Mouse (Mus musculus) cerebellum, adult 2 months (tissue): ENCODE data around the gene Atf7ip. TPM values are rescaled to one million over a fixed set of nuclear protein-coding genes. Genes with fewer than 3 reads are reported as not detected.

Source experiments
- DNase-seq, 2 experiments: peaks; one replicate each; pipeline ENCODE4 v3.0.0; 2021
- H3K27ac ChIP-seq: fragments of 200-500 bp; 2 replicates; pipeline ENCODE4 v1.5.1; 2012; ENCODE audit warnings: low read length, control low read depth, inconsistent platforms; ENCODE audit not compliant: insufficient read depth
- H3K27me3 ChIP-seq: fragments of 200-500 bp; 2 replicates; pipeline ENCODE4 v1.6.1; 2012; ENCODE audit warnings: inconsistent platforms, mild to moderate bottlenecking, low read length, moderate library complexity; ENCODE audit not compliant: control insufficient read depth, insufficient read depth
- H3K4me1 ChIP-seq: fragments of 200-500 bp; 2 replicates; pipeline ENCODE4 v1.6.1; 2011; ENCODE audit warnings: low read length; ENCODE audit not compliant: control insufficient read depth, insufficient read depth
- H3K4me3 ChIP-seq: fragments of 200-500 bp; replicated peaks from 2 replicates; pipeline ENCODE3; 2011; ENCODE audit warnings: mild to moderate bottlenecking, low read depth, low read length, control low read depth; ENCODE audit not compliant: insufficient read depth
- CTCF ChIP-seq: fragments of 200-500 bp; IDR thresholded peaks from 2 replicates; pipeline ENCODE4 v1.5.1; 2011; ENCODE audit warnings: low read depth, mild to moderate bottlenecking, control low read depth, low read length, moderate library complexity, borderline replicate concordance; ENCODE audit not compliant: insufficient read depth
- POLR2A ChIP-seq: fragments of 200-500 bp; IDR thresholded peaks from 2 replicates; pipeline ENCODE4 v1.6.1; 2011; ENCODE audit warnings: low read length, control low read depth, borderline replicate concordance; ENCODE audit not compliant: insufficient read depth
- WGBS: fragments of 180-500 bp; shearing (Covaris S2); methylation state at CpG from one replicate; pipeline ENCODE4 v1.1.7; 2018; 5-methylcytosine and 5-hydroxymethylcytosine counted together
- polyA plus RNA-seq: library from polyadenylated mRNA; depleted of rRNA; stranded (reverse); fragments of >200 nt; gene quantifications from 2 replicates; pipeline ENCODE4 v1.2.3, GENCODE M21; 2012

Gene Atf7ip
- polyA plus RNA-seq, 1 experiment = 83.0 TPM

DNA sequence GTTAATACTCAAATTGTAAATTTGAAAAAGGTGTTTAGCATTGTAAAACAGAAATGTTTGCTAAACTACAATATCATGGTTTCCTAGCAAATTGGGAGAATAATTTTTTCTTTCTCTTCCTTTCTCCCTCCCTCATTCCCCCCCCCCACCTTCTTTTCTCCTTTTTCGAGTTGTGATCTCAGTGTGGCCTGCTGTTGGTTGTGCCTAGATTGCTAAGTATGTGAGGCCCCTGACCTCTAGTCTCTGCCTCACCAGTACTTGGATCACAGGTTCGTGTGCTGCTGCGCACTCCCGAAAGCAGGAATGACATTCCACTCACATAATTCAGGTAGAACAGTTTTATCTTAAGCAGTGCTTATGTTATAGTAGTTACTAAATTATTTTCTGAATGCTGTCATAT is 27.8 kb downstream of the Atf7ip start:
- H3K4me3 ChIP-seq = peak overlapping the region; percentile 51

DNA sequence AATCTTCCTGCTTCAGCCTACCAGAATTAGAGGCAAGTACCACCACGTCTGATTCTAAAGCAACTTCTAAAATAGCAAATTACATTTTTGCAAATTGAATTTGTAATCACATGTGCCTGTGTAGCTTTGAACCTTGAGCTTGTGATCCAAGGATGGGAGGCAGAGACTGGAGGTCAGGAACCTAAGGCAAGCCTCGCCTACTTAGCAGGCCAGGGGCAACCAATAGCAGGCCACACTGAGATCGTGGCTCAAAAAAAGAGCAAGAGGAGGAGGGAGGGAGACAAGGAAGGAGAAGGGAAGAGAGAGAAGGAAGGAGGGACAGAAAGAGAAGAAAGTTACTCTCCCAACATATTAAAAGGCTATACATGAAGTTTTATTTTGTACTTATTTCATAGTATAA is 28.5 kb downstream of the Atf7ip start:
- no peaks in the 10 kb centered on the region for H3K27me3 ChIP-seq
- 37% methylated on average over 3 of the region's 3 CpGs for WGBS
- H3K4me3 ChIP-seq = no peak overlapping the region
- no peak for DNase-seq
- TF ChIP-seq POLR2A (no peak), CTCF (no peak)
- H3K27ac ChIP-seq = peak overlapping the region; percentile 63; the same call in 1 of the 2 replicates
- H3K4me1 ChIP-seq = peaks cover 7% of the 10 kb centered on the region; the same call in 1 of the 2 replicates

More for the DNA sequence above, 27.8 kb downstream of the Atf7ip start:
- no peak for TF ChIP-seq CTCF
- TF ChIP-seq POLR2A = no peak
- DNase-seq = no peak
- Histone ChIP-seq H3K27me3 (no peaks in the 10 kb centered on the region), H3K4me1 (peaks cover 7% of the 10 kb centered on the region; the same call in 1 of the 2 replicates), H3K27ac (peak overlapping the region; percentile 80)
- WGBS = 33% methylated on average over 4 of the region's 4 CpGs

GRCm38 (mm10) chr6:136535176-136535575 is 29.2 kb downstream of the Atf7ip start:
- Histone ChIP-seq H3K27ac (peak overlapping the region; percentile 77; the same call in 1 of the 2 replicates), H3K4me1 (peaks cover 7% of the 10 kb centered on the region; the same call in 1 of the 2 replicates), H3K27me3 (no peaks in the 10 kb centered on the region), H3K4me3 (peak overlapping the region; percentile 53)
- peak in 1 of 2 experiments; percentile 51 for DNase-seq
- TF ChIP-seq POLR2A (no peak), CTCF (no peak)
- WGBS = 11% methylated on average over 5 of the region's 5 CpGs

- Histone ChIP-seq H3K27me3 (no peaks in the 10 kb centered on the region), H3K4me3 (peak overlapping the region; percentile 38), H3K4me1 (peaks cover 7% of the 10 kb centered on the region; the same call in 1 of the 2 replicates), H3K27ac (peak overlapping the region; percentile 62)
- WGBS = 5% methylated on average over 5 of the region's 5 CpGs
- DNase-seq = peak in 1 of 2 experiments; percentile 47
- TF ChIP-seq CTCF (no peak), POLR2A (no peak)
Observed at GRCm38 (mm10) chr6:136536121-136536520, 30.2 kb downstream of the Atf7ip start.

DNA sequence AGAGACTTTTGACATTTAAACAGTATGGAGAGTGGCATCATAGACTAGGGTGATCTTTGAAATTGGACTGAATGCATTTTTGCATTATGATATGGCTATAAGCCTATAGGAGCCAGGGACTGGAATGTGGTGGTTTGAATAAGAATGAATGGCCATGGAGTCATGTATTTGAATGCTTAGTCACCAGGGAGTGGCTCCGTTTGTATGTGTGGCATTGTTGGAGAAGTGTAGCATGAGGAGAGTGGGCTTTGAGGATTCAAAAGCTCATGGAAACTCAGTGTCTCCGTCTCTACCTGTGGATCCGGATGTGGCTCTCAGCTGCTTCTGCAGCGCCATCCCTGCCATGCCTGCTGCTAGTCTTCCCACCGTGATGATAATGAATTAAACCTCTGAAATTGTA is 35.4 kb downstream of the Atf7ip start:
- DNase-seq = no peak
- TF ChIP-seq POLR2A (no peak), CTCF (no peak)

GRCm38 (mm10) chr6:136542105-136542504 is 36.1 kb downstream of the Atf7ip start:
- H3K4me1 ChIP-seq = peaks cover 10% of the 10 kb centered on the region
- DNase-seq = no peak
- H3K4me3 ChIP-seq = no peak overlapping the region
- WGBS = 63% methylated on average over 1 of the region's 1 CpGs
- no peak for TF ChIP-seq CTCF
- no peak for TF ChIP-seq POLR2A
- no peaks in the 10 kb centered on the region for H3K27me3 ChIP-seq
- H3K27ac ChIP-seq = no peak overlapping the region

More for the DNA sequence above, 35.4 kb downstream of the Atf7ip start:
- peaks cover 10% of the 10 kb centered on the region for H3K4me1 ChIP-seq
- H3K27me3 ChIP-seq = no peaks in the 10 kb centered on the region
- no peak overlapping the region for H3K4me3 ChIP-seq
- WGBS = 48% methylated on average over 5 of the region's 5 CpGs
- H3K27ac ChIP-seq = 0 out of 2 replicates have a peak overlapping the region, but pooled peaks have one; percentile 51

- Histone ChIP-seq H3K27me3 (no peaks in the 10 kb centered on the region), H3K4me1 (peaks cover 13% of the 10 kb centered on the region), H3K27ac (peak overlapping the region; percentile 18), H3K4me3 (peak overlapping the region; percentile 12)
- TF ChIP-seq CTCF (no peak), POLR2A (peak; percentile 36; the same call in 1 of the 2 replicates)
- WGBS = 5% methylated on average over 6 of the region's 6 CpGs
- DNase-seq = peak; percentile 72 to 83
Observed at GRCm38 (mm10) chr6:136543164-136543563, 37.2 kb downstream of the Atf7ip start.

- DNase-seq = no peak
- no peak overlapping the region for H3K4me3 ChIP-seq
- WGBS = 66% methylated on average over 11 of the region's 11 CpGs
- H3K27ac ChIP-seq = peak overlapping the region; percentile 40; the same call in 1 of the 2 replicates
- H3K4me1 ChIP-seq = peaks cover 16% of the 10 kb centered on the region
- no peaks in the 10 kb centered on the region for H3K27me3 ChIP-seq
- no peak for TF ChIP-seq POLR2A
- TF ChIP-seq CTCF = no peak
Observed at GRCm38 (mm10) chr6:136545284-136545870, 39.4 kb downstream of the Atf7ip start.
